Mouse (Mus musculus): ENCODE measurements around the gene Cobll1. TPM values are rescaled to one million over a fixed set of nuclear protein-coding genes. Genes with fewer than 3 reads are reported as not detected.

Cobll1 gene
- total RNA-seq, 1 experiment, result 2.2 TPM

DNA sequence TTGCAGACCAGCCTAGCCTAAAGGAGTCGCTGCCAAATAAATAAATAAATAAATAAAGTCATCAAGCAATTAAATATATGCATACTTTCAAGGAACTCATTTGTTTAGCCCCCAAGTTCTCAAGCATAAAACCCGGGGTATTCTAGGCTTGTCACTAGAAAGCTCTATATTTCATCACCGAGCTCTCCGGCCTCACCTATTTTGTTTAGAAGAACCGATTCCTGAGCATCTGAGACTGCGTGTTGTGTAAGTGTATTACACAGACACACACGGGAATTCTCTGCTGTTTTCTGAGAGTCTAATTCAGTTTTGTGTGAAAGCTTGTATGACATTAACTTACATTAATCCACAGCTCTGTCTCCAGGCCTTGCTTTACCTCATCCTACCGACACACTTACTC lies 2.6 kb downstream of the Cobll1 start:
- H3K9ac ChIP-seq (ENCODE audit: insufficient read depth, low read depth, low read length, poor library complexity, severe bottlenecking), result no peak overlapping the region
- H3K27ac ChIP-seq (ENCODE audit: insufficient read depth, low read depth, low read length, poor library complexity, severe bottlenecking), result no peak overlapping the region
- H3K36me3 ChIP-seq (ENCODE audit: control insufficient read depth, insufficient read depth, low read length, poor library complexity, severe bottlenecking), result no peaks in the 10 kb centered on the region
- no peaks in the 10 kb centered on the region for H3K9me3 ChIP-seq (ENCODE audit: control insufficient read depth, insufficient read depth, low read depth, low read length)
- TF ChIP-seq MAFK (IDR thresholded peaks at IDR 0.05; ENCODE audit: insufficient read depth, low read depth, low read length), result no peak
- no peak for TF ChIP-seq ZC3H11A (IDR thresholded peaks at IDR 0.05; ENCODE audit: borderline replicate concordance, low read depth, low read length)
- no peak for TF ChIP-seq CHD2 (IDR thresholded peaks at IDR 0.05; ENCODE audit: low read depth, low read length)
- TF ChIP-seq ZNF384 (IDR thresholded peaks at IDR 0.05; ENCODE audit: low read depth, low read length), result no peak
- TF ChIP-seq HCFC1 (IDR thresholded peaks at IDR 0.05; ENCODE audit: borderline replicate concordance, insufficient read depth, low read length), result no peak
- in situ Hi-C loops (cut with MboI; ENCODE audit: low sequenced_read_pairs in 2 of 2, unreplicated experiment in 2 of 2), result no loop called here
- H3K4me1 ChIP-seq (ENCODE audit: control insufficient read depth in 2 of 2, insufficient read depth in 2 of 2, low read length in 2 of 2, poor library complexity in 1 of 2), result peaks cover 0 to 4% of the 10 kb centered on the region in 2 experiments; a peak in 1 of 4 replicates
- H3K4me3 ChIP-seq (ENCODE audit: insufficient read depth in 1 of 2, low read depth in 1 of 2, low read length in 2 of 2, poor library complexity in 1 of 2, severe bottlenecking in 1 of 2), result no peak overlapping the region
- DNase-seq (ENCODE audit: low read depth, low spot score), result no peak

DNA sequence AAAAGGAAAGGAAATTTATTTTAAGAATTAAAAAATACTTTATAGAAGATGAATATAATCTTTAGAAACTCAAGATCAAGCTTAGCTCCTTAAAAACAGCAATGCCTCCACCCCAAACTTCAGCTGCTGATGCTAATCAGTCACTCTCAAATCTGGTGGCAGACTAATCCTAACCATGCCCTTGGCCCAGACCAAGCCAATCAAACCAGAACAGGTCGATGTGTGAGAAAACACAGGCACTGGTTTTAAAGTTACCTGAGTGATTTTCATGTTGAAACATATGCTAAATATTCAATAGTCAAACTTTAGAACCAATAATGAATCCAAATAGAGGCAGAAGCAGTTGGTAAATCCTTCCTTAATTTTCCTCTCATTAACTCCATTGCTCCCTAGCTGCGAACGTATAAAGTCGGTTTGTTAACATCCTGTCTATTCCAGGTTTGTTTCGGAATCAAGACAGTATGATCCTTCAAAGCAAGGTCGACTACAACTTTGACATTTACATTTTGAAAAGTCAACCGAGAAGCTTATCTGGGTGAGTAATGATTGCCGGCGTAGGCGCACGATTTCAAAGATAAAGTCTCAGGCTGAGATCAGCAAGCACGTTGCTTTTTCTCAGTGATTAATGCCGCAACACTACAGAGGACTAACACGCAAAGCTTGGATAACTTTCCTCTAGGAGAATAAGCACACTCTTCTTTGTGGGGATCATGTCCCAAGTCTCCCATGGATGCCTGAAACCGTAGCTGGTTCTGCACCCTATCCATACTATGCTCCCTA lies 6.3 kb downstream of the Cobll1 start:
- H3K9ac ChIP-seq (ENCODE audit: insufficient read depth, low read depth, low read length, poor library complexity, severe bottlenecking), result no peak overlapping the region
- H3K4me1 ChIP-seq (ENCODE audit: control insufficient read depth in 2 of 2, insufficient read depth in 2 of 2, low read length in 2 of 2, poor library complexity in 1 of 2), result no peaks in the 10 kb centered on the region
- no peaks in the 10 kb centered on the region for H3K9me3 ChIP-seq (ENCODE audit: control insufficient read depth, insufficient read depth, low read depth, low read length)
- no peak for DNase-seq (ENCODE audit: low read depth, low spot score)
- no peaks in the 10 kb centered on the region for H3K36me3 ChIP-seq (ENCODE audit: control insufficient read depth, insufficient read depth, low read length, poor library complexity, severe bottlenecking)
- TF ChIP-seq MAFK (IDR thresholded peaks at IDR 0.05; ENCODE audit: insufficient read depth, low read depth, low read length) (no peak), ZNF384 (IDR thresholded peaks at IDR 0.05; ENCODE audit: low read depth, low read length) (no peak), HCFC1 (IDR thresholded peaks at IDR 0.05; ENCODE audit: borderline replicate concordance, insufficient read depth, low read length) (no peak), CHD2 (IDR thresholded peaks at IDR 0.05; ENCODE audit: low read depth, low read length) (no peak), ZC3H11A (IDR thresholded peaks at IDR 0.05; ENCODE audit: borderline replicate concordance, low read depth, low read length) (no peak)
- H3K4me3 ChIP-seq (ENCODE audit: insufficient read depth in 1 of 2, low read depth in 1 of 2, low read length in 2 of 2, poor library complexity in 1 of 2, severe bottlenecking in 1 of 2), result no peak overlapping the region
- in situ Hi-C loops (cut with MboI; ENCODE audit: low sequenced_read_pairs in 2 of 2, unreplicated experiment in 2 of 2), result no loop called here
- H3K27ac ChIP-seq (ENCODE audit: insufficient read depth, low read depth, low read length, poor library complexity, severe bottlenecking), result no peak overlapping the region

DNA sequence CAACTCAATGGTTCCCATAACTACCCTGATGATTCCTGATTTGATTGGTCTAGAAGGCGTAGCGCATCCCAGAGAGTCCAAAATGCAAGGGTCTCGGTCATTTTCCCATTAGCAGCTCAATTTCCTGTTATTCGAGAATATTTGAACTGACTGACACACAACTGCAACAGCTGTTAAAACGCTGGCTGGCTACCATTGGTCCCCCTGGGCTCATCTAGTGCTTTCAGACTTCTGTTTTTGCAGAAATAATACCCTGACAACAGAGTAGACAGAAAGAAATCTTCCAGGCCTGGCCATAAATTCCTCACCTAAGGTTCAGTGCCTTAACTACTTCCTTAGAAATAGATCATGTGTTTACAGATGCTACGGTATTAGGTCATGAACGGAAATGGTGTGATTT lies 10.8 kb downstream of the Cobll1 start:
- DNase-seq (ENCODE audit: low read depth, low spot score), result no peak
- no peak for TF ChIP-seq ZC3H11A (IDR thresholded peaks at IDR 0.05; ENCODE audit: borderline replicate concordance, low read depth, low read length)
- TF ChIP-seq ZNF384 (IDR thresholded peaks at IDR 0.05; ENCODE audit: low read depth, low read length), result no peak
- no peak for TF ChIP-seq CHD2 (IDR thresholded peaks at IDR 0.05; ENCODE audit: low read depth, low read length)
- TF ChIP-seq HCFC1 (IDR thresholded peaks at IDR 0.05; ENCODE audit: borderline replicate concordance, insufficient read depth, low read length), result no peak
- no peak for TF ChIP-seq MAFK (IDR thresholded peaks at IDR 0.05; ENCODE audit: insufficient read depth, low read depth, low read length)
- in situ Hi-C loops (cut with MboI; ENCODE audit: low sequenced_read_pairs in 2 of 2, unreplicated experiment in 2 of 2), result no loop called here
- H3K27ac ChIP-seq (ENCODE audit: insufficient read depth, low read depth, low read length, poor library complexity, severe bottlenecking), result no peak overlapping the region
- no peaks in the 10 kb centered on the region for H3K4me1 ChIP-seq (ENCODE audit: control insufficient read depth in 2 of 2, insufficient read depth in 2 of 2, low read length in 2 of 2, poor library complexity in 1 of 2)
- no peak overlapping the region for H3K9ac ChIP-seq (ENCODE audit: insufficient read depth, low read depth, low read length, poor library complexity, severe bottlenecking)
- H3K9me3 ChIP-seq (ENCODE audit: control insufficient read depth, insufficient read depth, low read depth, low read length), result no peaks in the 10 kb centered on the region
- no peaks in the 10 kb centered on the region for H3K36me3 ChIP-seq (ENCODE audit: control insufficient read depth, insufficient read depth, low read length, poor library complexity, severe bottlenecking)
- no peak overlapping the region for H3K4me3 ChIP-seq (ENCODE audit: insufficient read depth in 1 of 2, low read depth in 1 of 2, low read length in 2 of 2, poor library complexity in 1 of 2, severe bottlenecking in 1 of 2)

DNA sequence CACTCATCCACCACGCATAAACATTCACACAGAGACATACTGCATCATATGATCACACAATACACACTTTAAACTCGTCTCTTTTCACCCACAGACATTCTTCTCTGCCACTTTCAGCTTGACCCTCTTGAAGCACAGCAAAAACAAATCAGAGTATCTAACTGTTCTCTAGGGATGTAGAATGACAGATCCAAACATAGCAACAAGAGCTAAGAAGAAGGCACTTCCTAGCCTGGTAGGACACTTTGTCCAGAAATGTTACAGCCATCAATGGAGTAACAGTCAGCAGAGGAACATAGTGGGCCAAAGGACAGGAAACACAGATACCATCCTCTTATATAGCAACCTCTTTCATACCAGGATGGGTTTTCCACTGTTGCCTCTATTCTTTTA lies 11.3 kb downstream of the Cobll1 start:
- no peaks in the 10 kb centered on the region for H3K36me3 ChIP-seq (ENCODE audit: control insufficient read depth, insufficient read depth, low read length, poor library complexity, severe bottlenecking)
- in situ Hi-C loops (cut with MboI; ENCODE audit: low sequenced_read_pairs in 2 of 2, unreplicated experiment in 2 of 2), result no loop called here
- H3K4me1 ChIP-seq (ENCODE audit: control insufficient read depth in 2 of 2, insufficient read depth in 2 of 2, low read length in 2 of 2, poor library complexity in 1 of 2), result no peaks in the 10 kb centered on the region
- TF ChIP-seq MAFK (IDR thresholded peaks at IDR 0.05; ENCODE audit: insufficient read depth, low read depth, low read length) (no peak), ZC3H11A (IDR thresholded peaks at IDR 0.05; ENCODE audit: borderline replicate concordance, low read depth, low read length) (no peak), HCFC1 (IDR thresholded peaks at IDR 0.05; ENCODE audit: borderline replicate concordance, insufficient read depth, low read length) (no peak), CHD2 (IDR thresholded peaks at IDR 0.05; ENCODE audit: low read depth, low read length) (no peak), ZNF384 (IDR thresholded peaks at IDR 0.05; ENCODE audit: low read depth, low read length) (no peak)
- H3K9ac ChIP-seq (ENCODE audit: insufficient read depth, low read depth, low read length, poor library complexity, severe bottlenecking), result no peak overlapping the region
- no peak for DNase-seq (ENCODE audit: low read depth, low spot score)
- no peak overlapping the region for H3K27ac ChIP-seq (ENCODE audit: insufficient read depth, low read depth, low read length, poor library complexity, severe bottlenecking)
- H3K4me3 ChIP-seq (ENCODE audit: insufficient read depth in 1 of 2, low read depth in 1 of 2, low read length in 2 of 2, poor library complexity in 1 of 2, severe bottlenecking in 1 of 2), result no peak overlapping the region
- no peaks in the 10 kb centered on the region for H3K9me3 ChIP-seq (ENCODE audit: control insufficient read depth, insufficient read depth, low read depth, low read length)

Data from ES-E14 (cell line).